Mouse (Mus musculus) spleen, adult 2 months (tissue): ENCODE measurements at regions not wholly inside any gene's neighbourhood (a gene's known extent, or its start where the extent isn't known, plus 50 kb on each side); places are given as distances from the start of the nearest gene placed in this dataset.

Experiments used
- CTCF ChIP-seq: fragments of 200-500 bp; IDR thresholded peaks from 2 replicates; pipeline ENCODE4 v1.5.1; 2011; ENCODE audit warnings: mild to moderate bottlenecking, inconsistent platforms; ENCODE audit not compliant: insufficient read depth, insufficient read length, insufficient replicate concordance; ENCODE audit errors: extremely low read depth
- POLR2A ChIP-seq: fragments of 200-500 bp; IDR thresholded peaks from 2 replicates; pipeline ENCODE4 v1.6.1; 2011; ENCODE audit warnings: low read depth, low read length, inconsistent platforms

DNA sequence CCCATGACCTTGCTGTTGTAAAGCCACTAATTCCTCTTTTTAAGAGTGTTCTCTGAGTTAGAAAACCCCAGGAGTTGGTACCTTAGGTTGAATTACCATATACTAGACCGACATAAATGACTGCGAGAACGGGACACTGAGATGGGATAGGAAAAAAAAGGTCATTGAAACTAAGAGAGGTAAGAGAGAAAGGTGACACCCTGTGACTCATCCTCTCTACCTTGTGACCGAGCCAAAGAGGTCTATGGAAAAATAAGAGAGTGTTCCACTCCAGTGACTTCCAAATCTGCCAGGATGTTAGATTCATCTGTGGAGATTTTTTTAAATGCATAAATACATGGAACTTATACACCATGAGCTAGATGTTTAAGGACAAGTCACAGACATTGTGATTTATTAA is 115.3 kb upstream of the Trib2 start:
- TF ChIP-seq CTCF (no peak), POLR2A (no peak)
